Mouse (Mus musculus) midbrain, embryonic 11.5 days (tissue): ENCODE measurements around the gene Irf8. TPM values are rescaled to one million over a fixed set of nuclear protein-coding genes. Genes with fewer than 3 reads are reported as not detected.

Experiments
- ATAC-seq: fragments of 200-750 bp; cut with Nextera tagmentation; 2 replicates; pipeline ENCODE4 v1.8.0; 2017; ENCODE audit warnings: moderate TSS enrichment, moderate library complexity; ENCODE audit not compliant: low FRiP score
- DNase-seq: peaks from one replicate; pipeline ENCODE4 v3.0.0; 2015; ENCODE audit warnings: low spot score; ENCODE audit errors: missing footprints
- H3K27ac ChIP-seq: fragments of 300-500 bp; sonication (generic); 2 replicates; pipeline ENCODE4 v1.5.1; 2014; ENCODE audit warnings: low read depth, low read length
- H3K27me3 ChIP-seq: fragments of 300-500 bp; sonication (generic); 2 replicates; pipeline ENCODE4 v1.6.1; 2014; ENCODE audit warnings: mild to moderate bottlenecking, low read length, moderate library complexity, mixed read lengths; ENCODE audit not compliant: control insufficient read depth, insufficient read depth
- H3K36me3 ChIP-seq: fragments of 300-500 bp; sonication (generic); 2 replicates; pipeline ENCODE4 v1.6.1; 2014; ENCODE audit warnings: mild to moderate bottlenecking, low read length, moderate library complexity, mixed read lengths; ENCODE audit not compliant: control insufficient read depth, insufficient read depth
- H3K4me1 ChIP-seq: fragments of 300-500 bp; sonication (generic); 2 replicates; pipeline ENCODE4 v1.6.1; 2014; ENCODE audit warnings: low read length; ENCODE audit not compliant: control insufficient read depth, insufficient read depth
- H3K4me2 ChIP-seq: fragments of 300-500 bp; sonication (generic); 2 replicates; pipeline ENCODE4 v1.6.1; 2014; ENCODE audit warnings: mild to moderate bottlenecking, moderate library complexity
- H3K4me3 ChIP-seq: fragments of 300-500 bp; sonication (generic); 2 replicates; pipeline ENCODE4 v1.5.1; 2014; ENCODE audit warnings: low read depth, low read length
- H3K9ac ChIP-seq: fragments of 300-500 bp; sonication (generic); 2 replicates; pipeline ENCODE4 v1.6.1; 2014; ENCODE audit warnings: low read length
- H3K9me3 ChIP-seq: fragments of 300-500 bp; sonication (generic); 2 replicates; pipeline ENCODE4 v1.6.1; 2016; ENCODE audit warnings: low read length; ENCODE audit not compliant: control insufficient read depth
- WGBS: fragments of 180-500 bp; shearing (Covaris S2); extraction: QIAGEN DNeasy Blood & Tissue Kit; methylation state at CpG from one replicate; pipeline ENCODE4 v1.1.7; 2014; 5-methylcytosine and 5-hydroxymethylcytosine counted together
- polyA plus RNA-seq: library from polyadenylated mRNA; unstranded; fragments of >200 nt; fragmentation: Nextera tagmentation; extraction: Ambion mirVana; gene quantifications from 2 replicates; pipeline ENCODE4 v1.2.1, GENCODE M21; 2014

Irf8 gene
- polyA plus RNA-seq, 1 experiment from 2014 or later = 4.7 TPM

GRCm38 (mm10) chr8:120728488-120729160 lies 7.5 kb upstream of the Irf8 start:
- no peak overlapping the region for H3K27ac ChIP-seq
- WGBS = 77% methylated on average over 9 of the region's 9 CpGs
- no peaks in the 10 kb centered on the region for H3K36me3 ChIP-seq
- H3K9me3 ChIP-seq = no peaks in the 10 kb centered on the region
- peak; percentile 35 for DNase-seq
- no peak overlapping the region for H3K9ac ChIP-seq
- peaks cover 4% of the 10 kb centered on the region; the same call in 1 of the 2 replicates for H3K4me1 ChIP-seq
- no peak overlapping the region for H3K4me2 ChIP-seq
- no peaks in the 10 kb centered on the region for H3K27me3 ChIP-seq
- ATAC-seq = no peak
- no peak overlapping the region for H3K4me3 ChIP-seq

GRCm38 (mm10) chr8:120731582-120731981 lies 4.6 kb upstream of the Irf8 start:
- H3K9me3 ChIP-seq = no peaks in the 10 kb centered on the region
- H3K4me2 ChIP-seq = peak overlapping the region; percentile 34
- H3K27ac ChIP-seq = no peak overlapping the region
- DNase-seq (peak; percentile 96), ATAC-seq (peak; percentile 67)
- H3K36me3 ChIP-seq = no peaks in the 10 kb centered on the region
- peaks cover 19% of the 10 kb centered on the region for H3K27me3 ChIP-seq
- H3K4me3 ChIP-seq = 0 out of 2 replicates have a peak overlapping the region, but pooled peaks have one; percentile 2
- peaks cover 10% of the 10 kb centered on the region for H3K4me1 ChIP-seq
- no peak overlapping the region for H3K9ac ChIP-seq
- 21% methylated on average over 14 of the region's 14 CpGs for WGBS

GRCm38 (mm10) chr8:120732068-120732467 lies 4.1 kb upstream of the Irf8 start:
- no peak overlapping the region for H3K9ac ChIP-seq
- H3K36me3 ChIP-seq = no peaks in the 10 kb centered on the region
- peaks cover 21% of the 10 kb centered on the region for H3K27me3 ChIP-seq
- peaks cover 12% of the 10 kb centered on the region for H3K4me1 ChIP-seq
- H3K4me3 ChIP-seq = no peak overlapping the region
- ATAC-seq (peak; percentile 49; the same call in 1 of the 2 replicates), DNase-seq (no peak)
- peak overlapping the region; percentile 34 for H3K4me2 ChIP-seq
- no peaks in the 10 kb centered on the region for H3K9me3 ChIP-seq
- H3K27ac ChIP-seq = no peak overlapping the region
- 45% methylated on average over 5 of the region's 6 CpGs for WGBS

DNA sequence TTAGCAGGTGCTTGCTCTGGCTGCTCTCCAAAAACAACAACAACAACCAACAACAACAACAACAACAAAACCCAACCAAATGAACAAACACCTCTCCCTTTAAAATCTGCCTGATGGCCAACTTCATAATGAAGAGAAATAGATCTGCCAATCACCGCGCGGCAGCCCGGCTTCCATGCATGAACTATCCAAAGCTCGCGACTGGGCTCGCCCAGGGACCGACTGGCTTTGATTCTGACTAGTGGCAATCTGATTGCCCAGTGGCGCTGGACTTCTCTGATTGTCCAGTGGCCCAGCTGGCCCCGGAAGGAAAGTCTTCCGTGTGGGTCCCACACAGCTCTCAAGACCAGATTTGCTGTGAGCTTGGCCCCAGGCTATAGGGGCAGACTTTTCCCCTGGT lies 328 bp downstream of the Irf8 start:
- H3K36me3 ChIP-seq = no peaks in the 10 kb centered on the region
- peaks cover 12% of the 10 kb centered on the region for H3K4me1 ChIP-seq
- H3K4me3 ChIP-seq = peak overlapping the region; percentile 49
- peak; percentile 95 for DNase-seq
- H3K9ac ChIP-seq = peak overlapping the region; percentile 50; the same call in 1 of the 2 replicates
- ATAC-seq = peak; percentile 53; the same call in 1 of the 2 replicates
- H3K27ac ChIP-seq = no peak overlapping the region
- H3K27me3 ChIP-seq = peaks cover 27% of the 10 kb centered on the region
- H3K4me2 ChIP-seq = peak overlapping the region; percentile 91
- no peaks in the 10 kb centered on the region for H3K9me3 ChIP-seq
- under 1% methylated on average over 11 of the region's 11 CpGs for WGBS

GRCm38 (mm10) chr8:120737166-120737565 lies 1.0 kb downstream of the Irf8 start:
- DNase-seq (no peak), ATAC-seq (no peak)
- Histone ChIP-seq H3K4me3 (no peak overlapping the region), H3K36me3 (no peaks in the 10 kb centered on the region), H3K27me3 (peaks cover 27% of the 10 kb centered on the region), H3K9me3 (no peaks in the 10 kb centered on the region), H3K27ac (no peak overlapping the region), H3K9ac (no peak overlapping the region), H3K4me2 (no peak overlapping the region), H3K4me1 (peaks cover 8% of the 10 kb centered on the region)
- 54% methylated on average over 7 of the region's 7 CpGs for WGBS

- DNase-seq (no peak), ATAC-seq (no peak)
- 87% methylated on average over 4 of the region's 4 CpGs for WGBS
- no peak overlapping the region for H3K27ac ChIP-seq
- H3K4me2 ChIP-seq = no peak overlapping the region
- no peak overlapping the region for H3K4me3 ChIP-seq
- H3K4me1 ChIP-seq = peaks cover 8% of the 10 kb centered on the region
- H3K9ac ChIP-seq = no peak overlapping the region
- no peaks in the 10 kb centered on the region for H3K9me3 ChIP-seq
- no peaks in the 10 kb centered on the region for H3K36me3 ChIP-seq
- peaks cover 27% of the 10 kb centered on the region for H3K27me3 ChIP-seq
These were observed 2.6 kb downstream of the Irf8 start for GRCm38 (mm10) chr8:120738771-120739170.

GRCm38 (mm10) chr8:120739526-120739925 lies 3.4 kb downstream of the Irf8 start:
- peaks cover 23% of the 10 kb centered on the region for H3K27me3 ChIP-seq

DNA sequence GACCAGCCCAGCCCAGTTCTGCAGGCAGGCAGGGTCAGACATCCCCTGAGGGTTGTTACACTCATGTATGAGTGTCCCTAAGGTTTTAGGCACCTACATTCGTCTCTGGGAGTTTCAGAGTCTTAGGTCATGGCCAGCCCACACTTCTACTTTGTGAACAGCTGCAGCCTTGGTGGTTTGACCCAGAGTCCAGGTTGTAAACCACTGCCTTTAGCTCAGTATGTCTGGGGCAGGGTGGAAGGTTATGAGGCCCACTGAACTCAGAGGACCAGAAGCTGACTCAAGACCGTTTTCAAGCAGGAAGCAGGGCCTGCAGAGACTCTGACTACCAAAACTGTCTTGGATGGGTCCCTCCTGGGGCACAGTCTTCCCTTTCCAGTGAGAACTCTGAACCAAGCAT lies 4.4 kb downstream of the Irf8 start:
- Histone ChIP-seq H3K4me3 (no peak overlapping the region), H3K27me3 (peaks cover 12% of the 10 kb centered on the region), H3K27ac (no peak overlapping the region), H3K4me2 (no peak overlapping the region), H3K36me3 (no peaks in the 10 kb centered on the region), H3K9ac (no peak overlapping the region), H3K4me1 (peaks cover 6% of the 10 kb centered on the region), H3K9me3 (no peaks in the 10 kb centered on the region)
- ATAC-seq (no peak), DNase-seq (no peak)
- 80% methylated on average over 2 of the region's 2 CpGs for WGBS

More at GRCm38 (mm10) chr8:120739526-120739925, 3.4 kb downstream of the Irf8 start:
- Histone ChIP-seq H3K27ac (no peak overlapping the region), H3K4me3 (no peak overlapping the region), H3K9me3 (no peaks in the 10 kb centered on the region), H3K4me2 (no peak overlapping the region), H3K9ac (no peak overlapping the region), H3K4me1 (peaks cover 8% of the 10 kb centered on the region), H3K36me3 (no peaks in the 10 kb centered on the region)
- 94% methylated on average over 15 of the region's 15 CpGs for WGBS
- DNase-seq = no peak
- ATAC-seq = no peak

- Histone ChIP-seq H3K4me3 (no peak overlapping the region), H3K9me3 (no peaks in the 10 kb centered on the region), H3K27ac (no peak overlapping the region), H3K9ac (no peak overlapping the region), H3K27me3 (peaks cover 8% of the 10 kb centered on the region), H3K4me2 (no peak overlapping the region), H3K4me1 (peaks cover 3% of the 10 kb centered on the region; the same call in 1 of the 2 replicates), H3K36me3 (no peaks in the 10 kb centered on the region)
- ATAC-seq = no peak
- DNase-seq = no peak
- 67% methylated on average over 17 of the region's 17 CpGs for WGBS
These were observed 4.8 kb downstream of the Irf8 start for GRCm38 (mm10) chr8:120741001-120741400.
